Mouse (Mus musculus) bone marrow macrophage, adult 2 months (primary cell): ENCODE data around the gene Ttc27. TPM values are rescaled to one million over a fixed set of nuclear protein-coding genes. Genes with fewer than 3 reads are reported as not detected.

Experiments
- H3K27ac ChIP-seq: 2 replicates; pipeline ENCODE4 v1.5.1; 2012; ENCODE audit warnings: low read depth, low read length; ENCODE audit not compliant: insufficient read depth
- H3K4me1 ChIP-seq: 2 replicates; pipeline ENCODE4 v1.6.1; 2012; ENCODE audit warnings: low read length; ENCODE audit not compliant: control insufficient read depth, insufficient read depth
- H3K4me3 ChIP-seq: 2 replicates; pipeline ENCODE4 v1.5.1; 2012; ENCODE audit warnings: mild to moderate bottlenecking, low read length, moderate library complexity; ENCODE audit not compliant: insufficient read depth
- CTCF ChIP-seq: IDR thresholded peaks from 2 replicates; pipeline ENCODE4 v1.5.1; 2012; ENCODE audit warnings: low read depth, mild to moderate bottlenecking, low read length, moderate library complexity
- POLR2A ChIP-seq: IDR thresholded peaks from 2 replicates; pipeline ENCODE4 v1.6.1; 2012; ENCODE audit warnings: mild to moderate bottlenecking, low read depth, low read length, borderline replicate concordance
- polyA plus RNA-seq: library from polyadenylated mRNA; stranded (reverse); fragments of >200 nt; gene quantifications from 2 replicates; pipeline ENCODE4 v1.2.4, GENCODE M21; 2012; ENCODE audit not compliant: missing spikeins, insufficient read depth, insufficient read length

The Ttc27 gene
- polyA plus RNA-seq, 1 experiment: 11.0 TPM

- H3K4me3 ChIP-seq: no peak overlapping the region
- no peak overlapping the region for H3K27ac ChIP-seq
- TF ChIP-seq POLR2A: no peak
- no peak for TF ChIP-seq CTCF
- H3K4me1 ChIP-seq: no peaks in the 10 kb centered on the region
Measured at GRCm38 (mm10) chr17:74912995-74913394, 195.5 kb downstream of the Ttc27 start.

Other genes starting within 250 kb of the Ttc27 start
- 89.8 and 99.4 TPM in 2 replicates for gene Yipf4, start 228.2 kb upstream of the Ttc27 start, polyA plus RNA-seq
- 61.4 and 73.1 TPM in 2 replicates for gene Birc6, start 189.4 kb upstream of the Ttc27 start, polyA plus RNA-seq